Mouse (Mus musculus) monocyte, adult 2 months (primary cell): Measurements from ENCODE around the gene Dnajb13.

Source experiments
- DNase-seq, 2 experiments: peaks; one replicate each; pipeline ENCODE4 v3.0.0; 2022; ENCODE audit warnings: low spot score in 2 of 2, low read depth in 1 of 2

The Dnajb13 gene

GRCm38 (mm10) chr7:100461621-100462151 lies 53.1 kb downstream of the Dnajb13 start:
- DNase-seq = peak; percentile 54 to 71

GRCm38 (mm10) chr7:100459862-100460261 lies 54.9 kb downstream of the Dnajb13 start:
- no peak for DNase-seq

- DNase-seq = no peak
These were observed 56.6 kb downstream of the Dnajb13 start for GRCm38 (mm10) chr7:100458153-100458552.
